Mouse (Mus musculus) retina, postnatal 7 days (tissue): ENCODE data around the gene Fgfr2.

Experiments
- DNase-seq: peaks from one replicate; pipeline ENCODE4 v3.0.0-alpha.2; 2012; ENCODE audit warnings: low read depth, low spot score

The Fgfr2 gene

DNA sequence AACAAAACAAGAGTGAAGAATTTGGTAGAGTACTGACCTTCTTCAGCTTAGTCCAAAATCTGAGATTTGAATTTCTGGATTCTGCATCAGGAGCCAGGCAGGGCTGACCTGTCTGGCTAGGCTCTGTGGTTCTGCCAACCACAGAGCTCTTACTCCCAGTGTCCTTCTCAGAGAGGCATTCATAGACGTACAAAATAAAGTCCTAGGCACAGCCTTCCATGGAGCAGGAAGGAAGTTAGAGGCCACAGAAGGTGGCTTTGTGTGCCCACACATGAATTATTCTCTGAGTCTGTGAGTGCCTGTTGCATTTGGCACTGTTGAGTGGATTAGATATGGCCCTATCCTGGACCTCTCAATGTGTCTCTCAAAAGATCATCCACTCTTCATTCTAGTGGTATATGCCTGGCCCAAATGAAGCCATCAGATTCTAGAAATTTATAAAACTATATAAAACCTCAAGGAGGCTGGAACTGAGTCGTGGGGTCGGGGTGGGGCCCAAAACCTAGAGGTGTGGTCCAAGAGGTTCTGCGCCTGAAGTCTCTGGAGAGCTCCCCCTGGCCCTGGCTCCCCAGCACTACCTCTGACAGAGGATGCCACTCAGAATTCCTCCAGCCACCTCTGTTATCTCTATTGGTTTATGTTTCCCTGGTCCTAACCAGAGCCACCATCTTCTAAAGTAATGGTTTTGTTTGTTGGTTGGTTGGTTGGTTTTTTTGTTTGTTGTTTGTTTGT lies 234.5 kb downstream of the Fgfr2 start:
- DNase-seq: no peak

GRCm38 (mm10) chr7:132888052-132888451 lies 235.1 kb downstream of the Fgfr2 start:
- no peak for DNase-seq

DNA sequence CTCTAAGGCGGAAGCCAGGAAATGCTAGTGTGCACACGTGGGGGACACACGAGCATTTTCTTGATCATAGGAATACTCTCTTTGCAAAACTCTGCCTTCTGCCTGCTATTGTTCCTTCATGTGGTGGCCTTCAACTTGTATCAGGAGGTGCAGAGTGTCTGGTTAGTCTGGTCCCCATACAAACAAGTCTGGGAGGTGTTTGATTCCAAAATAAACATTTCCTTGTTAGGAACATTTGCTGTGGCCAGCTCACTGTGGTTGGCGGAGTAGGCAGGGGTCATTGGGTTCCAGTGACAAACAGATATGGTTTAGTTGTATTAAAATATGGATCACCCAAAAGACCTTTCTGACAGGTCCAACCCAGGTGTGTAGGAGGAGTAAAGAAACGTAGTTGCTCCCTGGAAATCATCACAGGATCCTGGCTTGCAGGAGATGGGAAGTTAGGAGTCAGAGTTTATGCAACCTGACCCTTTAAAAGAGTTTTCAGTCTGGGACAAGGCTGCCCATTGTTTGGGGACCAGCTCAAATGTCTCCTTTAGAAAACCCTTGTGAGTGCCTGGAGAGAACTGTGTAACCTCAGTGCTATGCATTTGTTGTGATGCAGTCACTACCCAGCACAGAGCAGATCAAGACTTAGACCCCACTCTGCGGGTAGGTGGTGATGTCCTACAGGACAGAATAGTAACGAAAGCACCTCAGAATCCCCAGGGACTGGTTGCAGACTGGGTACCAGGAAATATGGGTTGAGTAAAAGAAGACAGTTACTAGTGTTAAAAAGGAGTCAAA lies 235.9 kb downstream of the Fgfr2 start:
- DNase-seq: no peak

DNA sequence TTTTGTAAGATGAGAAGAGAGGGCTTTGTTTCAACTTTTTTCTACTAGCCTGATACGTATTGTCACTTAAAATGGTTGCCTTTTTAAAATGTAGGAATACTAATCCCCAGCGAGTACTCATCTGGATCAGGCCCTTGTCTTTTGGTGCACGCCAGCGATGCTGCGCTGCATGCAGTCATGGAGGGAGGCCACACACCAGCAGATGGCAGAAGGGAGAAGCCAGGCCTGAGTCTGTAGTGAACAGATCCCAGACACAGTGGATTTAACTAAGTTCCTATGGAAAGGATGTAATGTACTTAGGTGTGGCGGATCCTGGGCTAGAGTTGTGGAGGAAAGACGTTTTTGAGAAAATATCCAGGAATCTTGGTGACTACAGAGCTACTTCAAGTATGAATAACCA lies 239.1 kb downstream of the Fgfr2 start:
- DNase-seq: no peak

DNA sequence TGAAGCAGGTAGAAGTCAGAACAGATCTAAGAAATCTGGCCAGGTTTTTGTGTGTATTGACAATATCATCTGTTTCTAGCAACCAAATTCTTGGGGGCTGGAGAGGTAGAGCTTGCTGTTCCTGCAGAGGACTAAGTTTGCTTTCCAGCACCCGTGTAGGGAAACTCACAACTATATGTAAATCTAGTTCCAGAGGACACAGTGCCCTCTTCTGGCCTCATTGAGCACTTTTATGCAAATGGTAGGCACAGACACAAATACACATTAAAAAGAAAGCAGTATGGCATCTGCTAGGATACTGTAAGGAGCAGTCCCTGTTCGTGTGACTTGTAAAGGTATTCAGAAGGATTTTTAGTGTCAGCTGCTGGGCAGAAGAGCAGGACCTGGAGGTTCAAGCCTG lies 240.8 kb downstream of the Fgfr2 start:
- DNase-seq: no peak

DNA sequence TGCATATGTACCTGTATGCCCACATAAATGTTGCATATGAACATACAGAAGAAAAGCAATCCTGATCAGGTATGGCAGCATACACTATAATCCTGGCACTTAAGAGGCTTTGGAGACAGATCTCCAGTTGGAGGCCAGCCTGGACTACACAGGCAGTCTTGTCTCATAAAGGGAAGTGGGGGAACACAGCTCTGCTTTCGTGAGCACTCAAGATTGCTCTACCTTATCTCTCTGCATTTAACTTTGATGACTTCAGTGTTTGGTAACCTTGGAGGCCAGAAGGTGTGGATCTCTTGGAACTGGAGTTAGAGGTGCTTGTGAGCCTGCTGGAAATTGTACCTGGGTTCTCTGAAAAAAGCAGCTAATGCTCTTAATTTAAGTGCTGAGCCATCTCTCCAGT lies 242.9 kb downstream of the Fgfr2 start:
- no peak for DNase-seq

DNA sequence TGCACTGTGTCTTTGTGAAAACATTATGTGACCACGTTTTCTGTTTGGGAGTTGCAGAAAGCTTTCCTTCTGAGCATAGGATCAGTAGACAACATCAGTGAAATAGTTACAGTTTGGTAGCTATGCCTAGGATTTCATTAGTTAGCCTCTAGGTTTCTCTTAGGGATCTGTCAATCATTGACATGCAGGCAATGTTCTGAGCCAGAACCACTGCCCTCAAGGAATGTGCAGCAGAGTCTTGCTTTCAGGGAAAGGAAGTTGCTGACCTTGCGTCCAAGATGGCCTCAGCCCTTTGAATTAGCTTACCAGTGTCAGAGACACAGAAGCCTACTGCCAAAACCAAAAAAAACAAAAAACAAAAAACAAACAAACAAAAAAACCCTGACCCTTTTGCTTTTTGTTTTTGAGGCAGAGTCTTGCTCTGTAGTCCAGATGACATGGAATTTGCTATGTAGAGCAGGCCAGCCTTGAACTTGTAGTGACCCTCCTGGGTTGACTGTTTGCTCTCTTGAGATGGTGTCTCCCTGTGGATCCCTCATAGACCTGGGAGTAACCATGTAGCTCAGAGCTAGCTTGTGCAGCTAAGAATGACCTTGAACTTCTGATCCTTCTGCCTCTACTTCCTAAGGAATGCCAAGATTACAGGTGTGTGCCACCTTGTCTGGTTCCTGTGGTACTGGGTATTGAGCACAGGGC lies 247.6 kb downstream of the Fgfr2 start:
- DNase-seq: no peak

- no peak for DNase-seq
These were observed 250.1 kb downstream of the Fgfr2 start for GRCm38 (mm10) chr7:132873043-132873442.

DNA sequence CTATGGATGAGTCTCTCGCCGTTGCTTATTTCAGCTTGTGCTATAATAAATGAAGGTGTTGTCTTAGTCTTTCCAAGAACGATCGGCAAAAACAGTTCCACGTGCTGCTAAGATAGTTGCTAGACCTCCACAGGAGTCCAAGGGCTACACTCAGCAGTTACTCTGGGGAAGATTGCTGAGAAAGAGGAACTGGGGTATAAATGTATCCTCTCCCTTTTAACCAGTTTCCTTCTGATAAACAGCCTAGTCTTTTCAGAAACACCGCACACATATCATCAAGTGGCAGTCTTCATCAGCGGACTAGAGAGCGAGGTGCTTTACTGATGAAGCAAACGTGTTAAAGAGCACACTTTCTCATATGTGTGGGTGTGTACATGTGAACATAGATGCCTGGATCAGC lies 256.8 kb downstream of the Fgfr2 start:
- no peak for DNase-seq

DNA sequence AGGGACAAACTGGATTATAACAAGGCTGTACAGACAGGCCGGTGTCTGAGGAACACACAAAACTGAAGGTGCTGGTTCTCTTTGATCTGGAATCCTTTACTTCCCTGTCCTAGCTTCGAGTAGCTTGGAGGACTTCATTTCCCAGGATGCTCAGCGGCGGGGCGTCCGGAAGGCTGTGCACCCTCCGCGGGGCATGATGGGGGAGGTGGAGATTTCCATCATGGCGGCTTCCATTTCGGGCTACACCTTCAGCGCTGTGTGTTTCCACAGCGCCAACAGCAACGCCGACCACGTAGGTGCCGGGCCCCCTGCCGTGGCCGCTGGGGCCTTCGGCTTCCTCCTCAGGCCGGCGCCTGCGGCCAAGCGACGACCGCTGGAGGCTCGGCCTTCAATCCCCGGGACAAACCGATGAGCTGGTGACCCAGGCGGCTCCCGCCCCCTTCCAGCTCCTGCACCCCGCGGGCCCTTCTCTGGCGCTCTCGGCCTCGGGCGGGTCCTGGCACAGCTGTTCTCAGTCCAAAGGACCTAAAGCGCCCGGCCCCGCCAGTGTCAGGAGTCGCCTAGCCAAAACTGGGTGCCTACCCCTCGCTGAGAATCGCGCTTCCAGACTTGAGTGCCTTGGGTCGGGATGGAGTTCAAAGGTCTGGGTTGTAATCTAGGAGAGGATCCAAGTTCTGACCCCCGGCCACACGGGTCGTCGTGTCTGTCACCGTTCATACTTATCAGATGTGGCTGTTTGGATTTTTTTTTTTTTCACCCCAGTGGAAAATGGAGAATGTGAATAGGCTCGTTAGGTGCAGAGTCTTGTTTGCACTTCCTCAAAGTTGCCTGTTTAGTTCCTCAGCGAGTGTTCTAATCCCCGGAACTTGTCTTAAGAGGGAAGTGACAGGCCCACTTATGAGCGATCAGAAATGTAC lies 263.9 kb downstream of the Fgfr2 start, which contains the start of gene Abraxas2:
Gene Abraxas2, plus strand, starts transcription at position 184 of the 917 bp plus-strand sequence.
- peak; percentile 80 for DNase-seq

GRCm38 (mm10) chr7:132858043-132858608 lies 265.0 kb downstream of the Fgfr2 start:
- no peak for DNase-seq

GRCm38 (mm10) chr7:132856083-132856482 lies 267.1 kb downstream of the Fgfr2 start:
- no peak for DNase-seq

- DNase-seq: no peak
These were observed 269.2 kb downstream of the Fgfr2 start for GRCm38 (mm10) chr7:132853946-132854345.

DNA sequence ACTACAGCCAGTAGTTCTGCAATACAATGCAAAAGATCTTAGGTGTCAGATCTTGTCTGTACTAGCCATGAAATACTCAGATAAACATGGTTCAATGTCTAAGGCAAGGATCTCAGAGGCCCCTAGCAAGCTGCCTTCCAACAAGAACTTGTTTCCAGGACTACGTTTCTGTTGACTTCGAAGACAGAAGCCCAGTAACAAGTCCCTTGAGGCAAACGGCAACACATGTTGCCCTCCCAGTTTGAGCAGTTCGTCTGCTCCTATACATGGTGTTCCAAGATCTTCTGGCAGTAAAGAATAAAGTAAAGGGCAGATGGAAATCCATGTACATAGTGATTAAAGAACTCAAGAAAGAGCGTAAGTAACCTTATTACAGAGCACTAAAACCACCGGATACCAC lies 269.8 kb downstream of the Fgfr2 start:
- DNase-seq: no peak

GRCm38 (mm10) chr7:132852173-132852844 lies 270.8 kb downstream of the Fgfr2 start, which contains the start of gene Eef1akmt2:
Gene Eef1akmt2 (minus strand): TSS chr7:132852673.
- peak; percentile 81 for DNase-seq

DNA sequence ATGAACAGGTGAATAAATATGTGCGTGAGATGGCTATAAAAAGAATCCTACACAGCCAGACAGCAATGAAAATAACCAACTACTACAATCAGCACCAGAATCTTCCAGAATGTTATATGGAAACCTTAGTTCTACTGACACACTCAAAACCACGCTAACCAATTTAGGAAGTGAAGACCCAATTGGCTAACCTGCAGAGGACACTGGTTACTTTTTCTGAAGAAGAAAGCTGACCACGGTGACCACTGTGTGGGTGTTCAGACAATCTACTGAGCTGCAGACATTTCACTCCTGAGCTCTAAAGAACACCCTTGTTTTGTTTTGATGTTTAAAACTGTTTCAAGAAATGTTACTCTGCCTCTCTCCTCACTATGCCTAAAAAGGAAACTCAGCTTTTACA lies 280.0 kb downstream of the Fgfr2 start:
- no peak for DNase-seq

- no peak for DNase-seq
These were observed 280.7 kb downstream of the Fgfr2 start for GRCm38 (mm10) chr7:132842455-132842854.

DNA sequence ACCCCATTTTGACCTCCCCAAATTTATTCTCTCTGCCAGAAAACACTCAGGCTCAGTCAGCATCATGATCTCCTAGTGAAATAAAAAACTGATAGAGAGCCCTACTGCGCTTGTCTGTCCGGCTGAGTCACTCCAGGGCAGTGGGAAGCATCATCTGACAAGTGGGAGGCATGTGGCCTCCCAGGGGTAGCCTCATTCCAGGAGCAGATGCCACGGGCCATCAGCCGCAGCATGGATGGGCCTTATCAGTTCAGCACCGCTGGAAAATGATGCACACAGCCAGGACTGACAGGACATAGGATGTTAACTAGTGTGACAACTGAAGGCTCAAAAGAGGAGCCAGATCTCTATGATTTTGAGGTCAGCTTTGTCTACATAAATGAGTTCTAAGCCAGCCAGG lies 281.9 kb downstream of the Fgfr2 start:
- DNase-seq: no peak

DNA sequence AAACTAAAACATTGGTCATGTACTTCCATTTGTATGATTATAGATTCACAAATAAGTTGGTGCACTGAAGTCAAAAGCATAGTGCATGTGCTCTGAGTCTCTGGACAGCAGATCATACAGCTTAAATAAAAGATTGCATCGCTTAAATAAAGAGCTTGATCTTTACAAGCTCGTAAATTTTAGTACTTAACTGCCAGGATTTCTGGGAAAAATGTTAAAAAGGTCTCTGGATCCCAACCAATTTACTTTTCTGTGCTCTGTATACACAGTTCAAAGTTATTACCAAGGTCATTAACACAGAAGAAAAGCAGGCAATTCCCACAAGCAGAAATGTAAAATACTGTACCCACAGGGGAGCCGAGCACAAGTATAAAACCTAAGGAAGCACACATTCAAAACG lies 292.2 kb downstream of the Fgfr2 start:
- no peak for DNase-seq

- DNase-seq: no peak
These were observed 298.7 kb downstream of the Fgfr2 start for GRCm38 (mm10) chr7:132824346-132825022.
